Mouse (Mus musculus) ovary, adult 18-20 months (tissue): ENCODE results near the gene Sp7.
"Not testable (repeated sequence)": the region's sequence is repeated elsewhere in the genome, so short reads cannot be mapped to it uniquely, and the experiment has no call there.

Source experiments
- DNase-seq: peaks from one replicate; pipeline ENCODE4 v3.0.0; 2022; ENCODE audit warnings: low spot score, mixed read lengths

The Sp7 gene

GRCm38 (mm10) chr15:102341580-102341979 lies 25.4 kb downstream of the Sp7 start:
- DNase-seq, result no peak

GRCm38 (mm10) chr15:102339612-102340011 lies 27.4 kb downstream of the Sp7 start:
- DNase-seq, result no peak

- DNase-seq, result no peak
These were observed 30.0 kb downstream of the Sp7 start for GRCm38 (mm10) chr15:102336946-102337345.

GRCm38 (mm10) chr15:102335925-102336324 lies 31.1 kb downstream of the Sp7 start:
- DNase-seq, result not testable (repeated sequence)

- DNase-seq, result no peak
These were observed 31.7 kb downstream of the Sp7 start for GRCm38 (mm10) chr15:102335254-102335653.

- DNase-seq, result peak; percentile 66
These were observed 35.4 kb downstream of the Sp7 start, which contains the start of gene Myg1 for GRCm38 (mm10) chr15:102331610-102332015. Myg1 (plus strand) TSS chr15:102331709.

- DNase-seq, result no peak
These were observed 40.1 kb downstream of the Sp7 start for GRCm38 (mm10) chr15:102326892-102327291.

GRCm38 (mm10) chr15:102326022-102326576 lies 40.9 kb downstream of the Sp7 start, which contains the start of gene Pfdn5:
Pfdn5 (plus strand) TSS chr15:102326116.
- peak; percentile 73 for DNase-seq

- no peak for DNase-seq
These were observed 42.1 kb downstream of the Sp7 start for GRCm38 (mm10) chr15:102324654-102325473.

GRCm38 (mm10) chr15:102316263-102316662 lies 50.7 kb downstream of the Sp7 start:
- DNase-seq, result no peak

GRCm38 (mm10) chr15:102315292-102315691 lies 51.7 kb downstream of the Sp7 start:
- DNase-seq, result no peak

GRCm38 (mm10) chr15:102311489-102311888 lies 55.5 kb downstream of the Sp7 start:
- no peak for DNase-seq

- peak; percentile 62 for DNase-seq
These were observed 56.7 kb downstream of the Sp7 start for GRCm38 (mm10) chr15:102310074-102310845.

- no peak for DNase-seq
These were observed 58.3 kb downstream of the Sp7 start for GRCm38 (mm10) chr15:102308717-102309116.
